Mouse (Mus musculus) megakaryocyte, adult 5-6 weeks (primary cell): ENCODE results near the gene Cdk6. TPM values are rescaled to one million over a fixed set of nuclear protein-coding genes. Genes with fewer than 3 reads are reported as not detected.
"Not testable (repeated sequence)": the region's sequence is repeated elsewhere in the genome, so short reads cannot be mapped to it uniquely, and the experiment has no call there.

Experiments used
- ATAC-seq: 2 replicates; pipeline ENCODE4 v1.8.0; 2016; ENCODE audit warnings: mild to moderate bottlenecking, inconsistent platforms; ENCODE audit not compliant: poor library complexity, severe bottlenecking
- total RNA-seq, 2 experiments: library from RNA; stranded (forward) in 1 of 2; stranded (reverse) in 1 of 2; fragments of 153-499, 151-499 nt in 1 of 2; fragments of 221-1000, 200-1000 nt in 1 of 2; gene quantifications; 2 replicates each; pipeline versions ENCODE4 v1.2.3 to v1.2.4; 2015 to 2017

Cdk6 gene
- total RNA-seq, 2 experiments from 2014 or later: 9.7 to 17.9 TPM

DNA sequence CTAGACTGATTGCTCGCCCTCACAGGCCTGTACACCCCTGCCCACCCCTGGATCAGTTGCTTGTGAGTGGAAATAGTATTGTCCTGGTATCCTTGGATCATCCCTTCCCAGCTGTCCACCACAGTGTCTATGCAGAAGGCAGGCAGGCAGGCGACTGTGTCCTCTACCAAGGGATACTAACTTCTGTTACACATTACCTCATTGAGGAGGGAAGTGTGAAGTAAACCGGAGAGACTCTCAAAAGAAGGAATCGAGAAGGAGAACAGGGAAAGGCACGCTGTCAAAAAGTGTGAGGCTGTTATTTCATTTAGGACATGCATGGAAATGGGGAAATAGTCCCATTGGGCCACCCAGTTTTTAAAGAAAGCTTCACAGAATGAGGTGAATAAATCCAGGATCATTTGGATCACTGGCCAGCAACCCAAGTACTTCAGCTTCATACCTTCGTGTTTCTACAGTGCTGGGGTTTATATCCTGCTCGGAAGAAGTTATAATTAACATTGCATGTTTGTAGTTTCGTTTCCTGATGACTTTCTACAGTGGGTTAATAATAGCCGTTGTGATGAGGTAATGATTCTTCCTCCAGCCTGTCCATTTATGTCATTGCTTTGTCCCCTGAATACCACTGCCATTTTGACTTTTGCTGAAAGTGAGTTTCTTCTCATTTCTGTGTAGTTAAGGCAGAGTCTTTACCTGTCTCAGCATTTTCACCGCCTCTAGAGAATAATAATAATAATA, 79.0 kb downstream of the Cdk6 start:
- peak; percentile 83 for ATAC-seq

DNA sequence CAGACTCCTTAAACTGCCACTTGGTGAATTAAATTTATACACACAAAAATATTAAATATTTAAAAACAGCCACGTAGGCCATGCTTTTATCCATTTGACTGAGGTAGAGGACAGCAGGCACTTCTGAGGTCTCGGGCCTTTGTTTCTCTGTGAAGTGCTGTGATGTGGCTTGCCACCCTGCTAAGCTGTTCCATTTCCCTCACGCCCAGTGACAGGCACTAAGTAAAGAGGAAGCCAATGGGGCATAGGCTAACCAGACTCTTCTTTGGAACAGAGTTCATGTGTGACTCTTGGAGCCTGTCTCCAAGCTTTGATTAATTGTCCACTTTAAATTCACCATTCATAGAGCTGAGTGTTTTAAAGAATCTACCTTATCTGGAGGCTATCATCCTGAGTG, 79.5 kb downstream of the Cdk6 start:
- peak; percentile 76 for ATAC-seq

DNA sequence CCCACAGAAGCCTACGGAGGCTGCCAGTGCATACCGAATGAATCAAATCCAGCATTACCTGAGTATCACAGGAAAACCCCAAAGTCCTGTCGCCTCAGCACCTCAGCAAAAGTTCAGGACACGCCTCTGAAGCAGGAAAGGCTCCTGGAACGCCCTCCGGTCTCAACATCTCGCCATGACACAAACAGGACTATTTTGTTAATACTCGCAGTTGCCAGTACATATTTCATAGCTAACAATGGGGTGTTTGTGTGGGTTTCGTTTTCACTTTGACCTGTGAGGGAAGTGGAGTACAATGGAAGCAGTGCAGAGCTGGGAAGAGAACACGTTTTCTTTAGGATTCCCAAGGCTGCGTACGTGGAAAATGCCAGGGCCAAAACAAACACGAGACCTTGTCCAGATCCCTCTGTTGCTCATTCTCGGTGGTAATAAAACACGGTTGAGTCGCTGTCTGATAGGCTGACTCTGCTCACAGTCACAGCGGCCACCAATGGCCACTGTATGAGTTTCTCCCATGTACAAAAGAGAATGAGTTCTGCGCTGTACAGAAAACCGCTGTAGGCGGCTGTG, 91.9 kb downstream of the Cdk6 start:
- ATAC-seq: not testable (repeated sequence)

DNA sequence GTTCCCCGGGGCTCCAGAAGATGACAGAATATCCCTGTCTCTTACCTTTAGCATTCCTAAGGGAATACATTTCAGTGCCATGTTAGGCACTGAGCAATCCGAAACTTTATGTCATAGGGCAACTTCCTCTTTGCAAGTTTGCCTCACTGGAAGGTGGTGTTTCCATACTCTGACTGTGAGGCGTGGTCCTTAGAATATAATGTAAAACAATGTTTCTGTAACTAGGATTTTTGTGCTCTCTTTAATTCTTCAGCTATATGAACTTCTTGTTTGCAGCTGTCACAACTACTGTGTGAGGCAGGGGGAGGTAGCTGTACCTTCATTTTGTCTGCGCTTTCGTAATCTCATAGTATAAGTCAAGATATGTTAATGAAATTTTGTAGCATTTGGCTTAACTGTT, 92.8 kb downstream of the Cdk6 start:
- ATAC-seq: peak; percentile 66

DNA sequence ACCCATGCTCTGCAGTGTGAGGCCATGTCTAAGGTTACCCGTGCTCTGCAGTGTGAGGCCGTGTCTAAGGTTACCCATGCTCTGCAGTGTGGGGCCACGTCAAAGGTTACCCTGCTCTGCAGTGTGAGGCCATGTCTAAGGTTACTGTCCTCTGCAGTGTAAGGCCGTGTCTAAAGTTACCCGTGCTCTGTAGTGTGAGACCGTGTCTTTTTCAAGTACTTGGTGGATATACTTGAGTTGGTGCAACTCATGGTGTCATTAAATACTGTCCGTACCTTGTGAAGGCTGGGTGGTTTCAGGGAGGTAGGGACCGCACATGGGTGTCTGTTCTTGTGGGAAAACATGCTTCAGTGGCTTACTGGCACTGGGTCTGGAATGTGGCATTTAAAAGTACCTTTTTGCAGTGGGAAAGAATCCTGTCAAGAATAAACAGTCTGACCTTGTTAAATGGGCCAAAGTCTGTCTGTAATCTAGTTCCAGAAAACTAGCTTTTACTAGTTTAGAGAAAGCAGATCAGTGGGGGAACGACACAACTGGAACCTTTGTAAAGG, 97.2 kb downstream of the Cdk6 start:
- not testable (repeated sequence) for ATAC-seq

DNA sequence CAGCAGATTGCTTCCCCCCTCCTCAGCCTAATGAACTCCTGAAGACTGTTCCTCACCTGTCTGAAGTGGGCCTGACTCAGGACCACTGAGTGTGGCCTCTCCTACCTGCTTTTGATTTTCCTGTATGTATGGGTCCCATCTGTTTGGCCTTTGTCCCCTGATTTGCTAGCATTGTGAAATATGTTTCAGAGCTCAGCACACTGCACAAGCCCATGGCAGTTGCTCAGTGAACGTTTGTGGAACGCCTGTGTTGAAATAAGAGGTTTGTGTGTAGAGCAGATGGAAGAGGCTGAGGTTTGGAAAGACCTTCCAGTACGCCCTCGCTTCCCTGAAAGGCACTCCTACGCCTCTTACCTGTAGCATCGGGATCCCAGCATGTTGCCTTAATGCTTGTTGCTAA, 98.1 kb downstream of the Cdk6 start:
- 0 out of 2 replicates have a peak, but pooled peaks have one; percentile 52 for ATAC-seq

DNA sequence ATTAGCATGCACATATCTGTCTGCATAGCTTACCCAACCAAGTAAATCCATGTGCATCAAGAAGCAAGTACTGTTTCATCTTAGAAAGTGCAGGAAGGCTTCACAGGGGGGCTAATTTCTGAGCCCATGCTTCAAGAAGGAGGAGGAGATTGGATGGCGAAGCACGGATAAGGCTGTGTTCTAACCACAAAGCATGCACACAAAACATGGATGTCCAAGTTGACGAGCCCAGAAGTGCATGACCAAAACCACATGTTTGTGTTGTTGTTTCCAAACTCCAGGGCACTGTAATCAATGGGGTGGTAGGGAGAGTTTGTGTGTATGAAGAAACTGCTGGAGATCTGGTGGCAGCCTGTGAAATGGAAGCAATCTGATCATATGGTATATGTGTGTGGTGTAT, 101.2 kb downstream of the Cdk6 start:
- ATAC-seq: not testable (repeated sequence)

DNA sequence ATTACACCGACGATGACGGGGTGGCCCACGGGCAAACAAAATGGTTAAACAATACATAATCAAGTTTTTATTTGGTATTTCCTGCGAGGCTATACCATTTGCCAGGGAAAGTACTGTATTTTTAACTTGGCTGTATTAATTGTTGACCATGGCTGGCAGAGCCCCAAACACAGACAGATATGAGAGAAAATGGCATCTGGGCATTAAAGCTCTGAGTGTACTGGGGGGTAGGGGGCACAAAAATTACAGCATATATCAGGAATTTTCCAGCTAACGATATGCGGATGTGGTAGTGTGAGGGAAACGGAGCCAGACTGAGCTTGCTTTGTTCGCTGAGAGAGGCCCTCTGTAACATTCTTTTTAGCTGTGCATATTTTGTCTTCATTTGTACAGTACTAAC, 109.9 kb downstream of the Cdk6 start:
- ATAC-seq: not testable (repeated sequence)

DNA sequence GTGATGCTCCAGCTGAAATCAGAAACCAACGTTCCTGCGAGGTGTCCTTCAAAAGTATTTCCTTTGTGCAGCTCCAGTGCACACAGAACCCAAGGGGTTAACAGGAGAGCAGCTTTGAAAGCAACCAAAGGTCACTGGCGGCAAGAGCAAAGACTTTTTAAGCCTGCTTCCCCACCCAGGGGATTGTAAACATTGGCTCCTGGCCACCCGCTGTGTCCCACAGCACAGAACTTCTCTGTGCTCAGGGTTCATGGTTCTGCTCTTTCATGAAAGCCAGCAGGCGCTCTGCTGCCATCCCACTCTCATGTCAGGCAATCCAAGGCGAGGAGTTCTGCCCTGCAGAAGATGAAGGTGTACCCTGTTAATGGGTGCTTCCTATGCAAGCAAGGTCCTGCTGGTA, 112.7 kb downstream of the Cdk6 start:
- not testable (repeated sequence) for ATAC-seq

DNA sequence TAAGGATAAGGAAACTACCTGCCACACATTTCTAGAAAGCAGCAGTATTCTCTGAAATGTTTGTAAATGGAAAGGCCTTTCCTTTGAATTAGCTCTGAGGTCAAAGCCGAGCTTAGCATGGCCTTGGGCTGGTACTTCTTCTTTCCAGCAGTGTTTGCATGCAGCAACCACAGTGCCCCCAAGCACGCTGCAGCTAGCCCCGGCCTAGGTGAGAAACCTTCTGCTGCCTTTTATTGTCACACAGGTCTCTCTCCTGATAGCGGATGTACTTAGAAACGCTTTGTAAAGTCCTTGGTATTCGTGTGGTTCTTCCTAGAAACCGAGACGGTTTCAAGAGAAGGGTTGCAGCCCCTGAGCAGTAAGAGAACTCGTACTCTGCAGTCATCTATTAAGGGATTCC, 119.6 kb downstream of the Cdk6 start:
- peak; percentile 74 for ATAC-seq

DNA sequence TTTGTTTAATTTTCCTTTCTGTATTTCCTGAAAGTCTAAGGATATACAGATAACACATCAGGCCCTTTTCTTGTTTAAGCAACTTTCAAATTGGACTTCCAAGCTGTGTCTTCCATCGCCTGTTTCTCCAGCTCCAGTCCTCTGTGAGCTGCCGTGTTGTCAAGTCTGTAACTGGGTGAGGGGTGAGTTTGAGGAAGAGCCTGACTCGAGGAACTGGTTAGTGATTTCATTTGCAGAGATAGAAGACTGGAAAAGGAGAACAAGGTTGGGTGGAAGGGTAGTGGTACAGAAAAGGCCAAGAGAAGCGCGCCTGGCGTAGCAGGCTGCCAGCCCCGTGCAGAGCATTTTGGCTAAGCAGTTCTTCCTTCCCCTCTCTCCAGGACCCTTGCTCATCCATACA, 120.1 kb downstream of the Cdk6 start:
- peak; percentile 77 for ATAC-seq

DNA sequence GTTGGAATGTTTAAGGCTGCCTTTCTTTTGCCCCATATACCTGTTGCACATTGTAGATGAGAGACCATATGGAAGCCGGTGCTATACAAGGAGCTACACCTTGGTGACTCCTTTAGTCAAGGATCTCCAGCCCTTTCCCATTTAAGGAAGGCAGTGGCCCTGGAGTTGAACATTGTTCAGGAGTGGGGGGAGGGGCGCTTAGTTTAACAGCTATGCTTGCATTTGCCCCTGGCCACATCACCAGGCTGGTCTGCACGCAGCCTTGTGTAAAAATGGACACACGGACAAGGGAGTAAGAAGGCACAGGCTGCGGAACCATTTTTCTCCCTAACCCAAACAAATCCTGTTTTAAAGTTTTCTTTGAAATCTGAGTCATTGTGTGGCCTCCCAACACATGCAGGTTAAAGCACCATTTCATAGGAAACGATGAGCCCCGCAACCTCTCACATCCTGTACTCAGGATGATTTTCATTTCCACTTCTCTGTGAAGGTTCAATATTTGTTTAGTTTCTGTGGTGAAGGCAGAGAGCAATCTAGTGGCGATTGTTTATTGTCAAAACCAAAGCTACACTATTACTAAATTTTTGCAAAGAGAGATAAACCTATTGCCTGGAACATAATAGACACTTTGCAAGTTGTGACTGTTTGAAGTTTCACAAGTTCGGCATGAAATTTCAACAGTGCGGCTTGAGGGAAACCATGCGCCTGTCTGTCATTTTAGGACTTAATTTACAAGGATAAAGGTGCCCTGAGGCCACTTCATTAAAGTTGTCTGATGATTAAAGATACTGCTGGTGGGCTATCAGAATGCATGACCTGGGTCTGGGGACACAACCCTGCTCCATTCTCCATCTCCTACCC, 121.8 kb downstream of the Cdk6 start:
- peak; percentile 14; the same call in 1 of the 2 replicates for ATAC-seq

DNA sequence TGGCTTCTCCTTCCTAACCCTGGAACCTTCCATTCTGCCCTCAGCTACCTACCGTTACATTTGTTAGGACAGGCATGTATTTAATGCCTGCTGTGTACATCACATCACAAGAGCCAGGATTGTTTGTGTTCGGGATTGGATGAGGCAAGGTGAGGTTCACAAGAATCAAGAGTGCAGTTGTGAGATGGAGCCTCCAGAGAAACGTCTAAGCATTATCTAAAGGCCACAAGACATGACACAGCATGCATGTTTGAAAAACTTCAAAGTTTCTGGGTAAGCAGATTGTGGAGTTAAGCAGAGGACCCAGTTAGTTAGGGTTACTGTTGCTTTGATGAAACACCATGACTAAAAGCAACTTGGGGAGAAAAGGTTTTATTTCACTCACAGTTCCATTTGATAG, 122.5 kb downstream of the Cdk6 start:
- ATAC-seq: no peak

DNA sequence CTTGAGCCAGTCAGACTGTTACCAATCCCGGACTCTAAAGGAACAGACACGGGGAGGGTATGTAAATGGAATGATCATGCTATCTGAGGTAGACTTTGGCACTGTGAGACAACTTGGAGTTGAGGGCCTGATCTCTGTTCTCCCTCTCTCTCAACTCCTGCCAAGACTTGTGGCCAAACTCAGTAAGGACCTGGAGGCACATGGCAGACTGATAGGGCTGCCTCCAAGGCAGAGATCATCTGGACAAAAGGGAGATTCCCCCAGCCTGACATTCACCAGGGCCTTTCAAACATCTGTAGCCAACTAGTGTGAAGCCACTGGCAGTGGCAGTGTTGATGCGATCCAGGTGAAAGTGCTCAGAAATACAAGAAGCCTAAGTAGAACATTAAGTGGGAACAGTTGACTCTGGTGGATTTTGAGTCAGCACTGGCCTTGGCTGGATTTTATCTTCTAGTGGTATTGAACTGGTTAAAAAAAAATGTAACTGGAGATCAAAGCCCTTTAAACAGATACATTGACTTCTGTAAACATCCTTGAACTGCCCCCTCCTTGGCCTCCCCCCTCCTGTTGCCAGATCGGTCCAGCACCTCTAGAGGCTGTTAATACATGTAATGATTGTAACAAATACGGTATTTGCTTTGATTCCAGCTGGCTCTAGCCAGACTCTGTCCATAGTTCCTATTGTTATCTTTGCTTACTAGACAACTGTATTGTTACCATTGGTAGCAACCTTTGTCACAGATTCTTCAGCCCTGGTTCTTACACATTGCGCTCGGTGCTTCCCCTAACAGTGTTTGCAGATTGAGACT, 125.0 kb downstream of the Cdk6 start:
- no peak for ATAC-seq

DNA sequence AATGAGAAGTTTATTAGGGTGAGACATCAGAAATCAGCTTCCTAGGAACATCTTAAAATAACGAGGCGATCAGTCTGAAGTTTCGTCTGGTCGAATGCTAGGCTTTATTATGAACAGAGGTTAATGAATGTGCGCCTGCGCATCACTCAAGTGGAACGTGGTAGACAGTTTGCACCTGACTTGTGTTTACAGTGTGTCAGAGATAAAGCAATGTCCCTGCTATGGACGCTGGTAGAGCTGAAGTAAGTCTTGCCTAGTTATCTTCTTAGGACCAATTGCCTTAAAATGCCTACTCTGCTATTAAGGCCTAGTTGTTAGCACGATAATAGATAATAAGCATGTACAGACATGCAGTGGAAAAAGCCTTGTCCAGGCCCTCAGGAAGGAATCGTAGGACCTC, 129.6 kb downstream of the Cdk6 start:
- ATAC-seq: no peak

DNA sequence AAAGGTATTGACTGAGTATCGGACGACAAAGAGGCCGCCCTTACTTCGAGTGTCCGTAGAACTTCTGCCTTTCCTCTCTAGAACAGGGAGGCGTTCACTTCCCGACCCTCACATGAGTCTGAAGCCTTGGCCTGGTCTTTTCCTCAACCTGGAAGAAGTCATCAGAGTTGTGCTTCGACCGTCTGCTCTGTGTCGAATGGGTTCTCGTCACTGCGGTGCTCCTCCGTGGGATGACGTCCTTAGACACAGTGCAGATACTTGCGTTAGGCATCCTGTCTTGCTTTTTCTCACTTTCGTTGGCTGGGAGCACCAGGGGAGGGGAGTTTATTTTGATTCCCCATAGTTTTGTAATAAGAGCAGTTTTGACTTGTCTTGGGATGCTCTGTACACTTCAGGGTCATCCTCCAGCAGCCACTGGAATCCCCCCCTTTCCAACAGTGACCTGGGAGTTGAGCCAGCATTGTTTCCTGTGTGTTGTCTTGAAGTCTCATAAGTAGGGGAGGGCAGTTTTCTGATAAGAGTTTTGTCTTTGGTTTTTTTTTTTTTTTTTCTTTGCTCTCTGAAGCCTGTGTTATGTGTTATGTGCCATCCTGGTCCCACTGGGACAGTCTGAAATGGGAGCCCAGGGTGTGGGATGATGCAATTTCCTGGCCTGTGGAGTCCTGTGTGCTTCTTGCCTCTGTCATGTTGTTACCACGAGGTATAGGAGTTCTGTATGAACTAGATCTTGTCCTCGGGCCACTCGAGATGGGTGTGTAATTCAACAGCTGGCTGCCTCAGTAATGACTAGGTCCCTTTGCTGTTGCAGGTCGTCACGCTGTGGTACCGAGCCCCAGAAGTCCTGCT, 131.2 kb downstream of the Cdk6 start:
- 0 out of 2 replicates have a peak, but pooled peaks have one; percentile 21 for ATAC-seq

DNA sequence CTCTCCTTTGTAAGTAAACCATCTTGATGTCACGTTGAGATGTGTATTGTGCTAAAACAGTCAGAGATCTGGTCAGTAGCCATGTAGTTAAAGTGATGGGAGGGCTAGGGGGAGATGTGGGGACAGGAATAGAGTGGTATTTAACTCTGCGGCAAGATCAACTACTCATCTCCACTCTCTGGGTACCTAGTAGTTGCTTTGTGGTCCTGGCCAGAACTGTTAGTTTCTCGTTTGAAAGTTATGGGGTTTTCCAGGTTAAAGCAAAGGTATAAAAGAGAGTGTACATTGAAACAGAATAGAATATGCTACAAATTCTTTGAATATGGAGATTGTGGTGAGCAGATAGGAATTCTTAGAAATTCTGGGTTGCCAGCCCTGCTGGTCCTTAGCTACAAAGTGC, 136.4 kb downstream of the Cdk6 start:
- ATAC-seq: no peak

DNA sequence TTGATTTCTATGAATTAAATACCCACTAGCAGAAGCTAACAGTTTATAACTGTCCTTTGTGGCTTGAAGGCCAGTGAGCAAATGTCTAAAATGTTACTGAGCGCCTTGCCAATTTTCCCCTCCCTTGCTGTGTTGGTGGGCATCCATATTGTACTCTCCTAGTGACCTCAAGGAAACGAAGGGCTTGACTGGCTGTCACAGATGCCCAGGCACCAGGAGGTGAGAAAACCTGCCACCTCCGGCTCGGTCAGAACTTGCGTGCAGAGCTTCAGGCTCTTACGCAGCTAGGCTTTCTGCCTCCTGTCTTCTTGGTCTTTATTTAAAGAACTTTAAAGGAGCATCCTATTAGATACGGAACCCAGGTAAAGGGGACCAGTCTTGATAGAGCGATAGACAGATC, 136.9 kb downstream of the Cdk6 start:
- ATAC-seq: no peak

DNA sequence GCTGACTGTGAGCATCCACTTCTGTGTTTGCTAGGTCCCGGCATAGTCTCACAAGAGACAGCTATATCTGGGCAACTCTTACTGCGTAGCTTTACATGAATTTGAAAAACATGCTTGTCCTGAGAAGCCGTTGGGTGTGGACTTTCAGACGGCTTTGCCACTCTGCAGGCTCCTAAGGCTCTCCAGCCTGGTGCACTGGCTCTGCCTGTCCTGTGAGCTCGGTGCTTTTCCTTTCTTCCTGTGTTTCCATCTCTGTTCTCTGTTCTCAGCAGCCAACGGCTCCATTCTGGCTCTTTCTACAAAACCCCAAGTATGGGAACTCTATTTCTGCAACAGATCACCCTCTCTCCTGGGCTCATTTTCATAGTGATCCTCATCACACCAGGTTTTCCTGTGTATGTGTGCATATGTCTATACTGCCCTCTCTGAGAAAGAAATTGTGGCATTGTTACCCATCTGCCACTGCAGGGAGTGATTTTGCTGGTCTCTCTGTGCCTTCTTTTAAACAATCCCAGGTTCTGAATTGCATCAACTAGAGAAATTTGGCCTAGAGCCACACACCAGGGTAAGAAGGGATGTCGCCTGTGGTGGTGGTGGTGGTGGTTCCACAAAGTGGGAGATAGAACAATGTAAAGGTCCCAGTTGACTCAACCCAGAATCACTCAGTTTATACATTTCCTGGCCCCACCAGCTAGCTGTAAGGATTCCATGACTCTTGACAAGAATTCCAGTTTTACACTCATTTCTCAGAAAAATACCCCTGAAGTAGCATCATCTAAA, 137.9 kb downstream of the Cdk6 start:
- no peak for ATAC-seq
